Mouse (Mus musculus): ENCODE measurements around the gene Arhgdib.
"Not testable (repeated sequence)": the region's sequence is repeated elsewhere in the genome, so short reads cannot be mapped to it uniquely, and the experiment has no call there.

DNA sequence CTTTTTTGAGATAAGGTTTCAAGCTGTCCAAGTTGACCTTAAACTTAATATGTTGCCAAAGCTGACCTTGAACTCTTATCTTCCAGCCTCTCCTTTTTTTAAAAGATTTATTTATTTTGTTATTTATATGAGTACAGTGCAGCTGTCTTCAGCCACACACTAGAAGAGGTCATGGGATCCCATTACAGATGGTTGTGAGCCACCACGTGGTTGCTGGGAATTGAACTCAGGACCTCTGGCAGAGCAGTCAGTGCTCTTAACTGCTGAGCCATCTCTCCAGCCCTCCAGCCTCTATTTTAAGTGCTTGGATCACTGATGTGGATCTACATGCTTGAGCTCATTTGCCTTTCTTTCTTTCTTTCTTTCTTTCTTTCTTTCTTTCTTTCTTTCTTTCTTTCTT, 56.9 kb downstream of the Arhgdib start:
- not testable (repeated sequence) for TF ChIP-seq POLR2AphosphoS2 (IDR thresholded peaks at IDR 0.05; ENCODE audit: insufficient read length, low read depth); POLR2A (IDR thresholded peaks at IDR 0.05; ENCODE audit: insufficient read length, low read depth); USF1 (IDR thresholded peaks at IDR 0.05; ENCODE audit: low read depth); MYOG (IDR thresholded peaks at IDR 0.05; ENCODE audit: control insufficient read depth in 1 of 3, insufficient read depth in 1 of 3, insufficient read length in 2 of 3, low read depth in 2 of 3); SRF (IDR thresholded peaks at IDR 0.05; ENCODE audit: control insufficient read depth, insufficient read length, low read depth); E2F4 (IDR thresholded peaks at IDR 0.05; ENCODE audit: insufficient read depth); REST (IDR thresholded peaks at IDR 0.05; ENCODE audit: insufficient read depth, insufficient read length)
